Mouse (Mus musculus): ENCODE data around the gene Hhat. TPM values are rescaled to one million over a fixed set of nuclear protein-coding genes. Genes with fewer than 3 reads are reported as not detected.
A peak's percentile ranks its signal among the peaks of the same experiment; 100 is the strongest.

The Hhat gene
- polyA plus RNA-seq, 1 experiment from 2014 or later: 8.0 TPM

DNA sequence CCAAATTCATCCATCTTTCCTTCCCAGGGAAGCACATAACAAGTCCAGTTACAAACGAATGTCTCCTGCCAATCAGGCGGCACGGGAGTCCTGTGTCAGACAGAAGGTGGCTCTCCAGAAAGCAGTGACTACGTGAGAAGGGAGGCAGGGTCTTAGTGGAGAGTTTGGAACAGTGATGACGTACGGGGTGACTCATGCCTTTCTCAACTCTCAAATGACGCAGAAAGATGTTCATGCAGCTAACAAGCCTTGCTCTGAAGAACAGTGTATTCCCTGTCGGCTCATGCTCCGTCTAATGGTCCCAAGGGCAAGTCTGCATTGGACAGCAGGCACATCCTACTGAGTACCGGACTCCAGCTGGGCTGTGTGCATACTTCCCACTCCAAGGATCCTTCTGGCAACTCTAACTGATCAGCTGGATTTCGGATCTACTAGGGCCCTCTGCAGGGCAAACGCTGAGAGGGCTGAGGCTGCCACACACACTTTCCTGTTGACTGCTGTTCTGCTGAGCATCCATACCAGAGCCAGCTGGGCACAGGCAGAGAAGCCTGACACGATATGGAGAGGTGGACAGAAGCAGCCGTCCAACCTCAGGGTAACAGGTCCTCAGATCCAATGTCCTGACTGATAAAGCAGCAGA, 245.2 kb downstream of the Hhat start:
- Histone ChIP-seq H3K9ac (ENCODE audit: low read depth, low read length) (no peak overlapping the region), H3K4me2 (replicated peaks; ENCODE audit: low read depth, low read length) (no peak overlapping the region), H3K27me3 (ENCODE audit: control insufficient read depth, insufficient read depth, low read length) (no peaks in the 10 kb centered on the region), H3K9me3 (ENCODE audit: control insufficient read depth, low read length) (no peaks in the 10 kb centered on the region), H3K4me3 (ENCODE audit: low read depth, low read length) (no peak overlapping the region), H3K27ac (ENCODE audit: low read depth, low read length) (no peak overlapping the region), H3K36me3 (ENCODE audit: control insufficient read depth, insufficient read depth, low read length) (no peaks in the 10 kb centered on the region), H3K4me1 (replicated peaks; ENCODE audit: control insufficient read depth, insufficient read depth, low read length) (peaks cover 6% of the 10 kb centered on the region; the same call in 1 of the 2 replicates)
- no peak for DNase-seq (ENCODE audit: low spot score)
- WGBS: 71% methylated on average over 14 of the region's 14 CpGs
- ATAC-seq (ENCODE audit: low FRiP score): no peak

DNA sequence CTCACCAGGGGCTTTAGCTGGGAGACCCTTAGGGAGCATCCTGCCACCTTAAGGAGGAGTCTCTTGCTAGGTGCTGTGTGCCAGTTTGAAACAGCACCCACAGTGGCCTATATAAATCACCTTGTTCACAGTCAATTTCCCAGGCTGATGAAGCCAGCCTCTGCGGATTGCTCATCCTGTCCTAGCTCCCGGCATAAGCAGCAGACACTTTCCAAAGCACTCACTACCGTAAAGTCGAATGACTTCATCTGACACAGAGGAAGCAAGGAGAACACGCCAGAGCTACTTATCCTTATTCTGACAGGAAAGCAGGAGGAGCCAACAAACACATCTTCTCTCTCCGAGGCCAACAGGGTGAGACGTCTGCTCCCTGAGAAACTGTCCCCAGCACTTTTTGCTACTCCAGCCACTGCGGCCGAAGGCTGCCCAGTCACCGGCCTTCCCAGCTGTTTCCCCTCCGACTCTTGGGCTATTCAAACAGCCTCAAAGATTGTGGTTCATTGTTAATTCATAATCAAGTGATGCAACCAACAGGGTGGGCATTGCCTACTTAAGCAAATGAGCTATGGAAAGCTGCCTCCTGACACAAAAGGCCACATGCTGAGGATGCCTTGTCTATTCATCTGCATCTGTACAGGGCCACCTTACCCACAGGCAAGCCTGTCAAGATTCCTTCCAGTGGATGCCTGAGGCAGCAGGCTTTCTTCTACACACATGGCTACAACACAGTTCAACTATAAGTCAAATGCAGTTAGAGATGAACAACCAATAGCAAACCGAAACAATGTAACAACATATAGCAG, 248.4 kb downstream of the Hhat start:
- Histone ChIP-seq H3K27me3 (ENCODE audit: control insufficient read depth, insufficient read depth, low read length) (no peaks in the 10 kb centered on the region), H3K27ac (ENCODE audit: low read depth, low read length) (no peak overlapping the region), H3K9ac (ENCODE audit: low read depth, low read length) (0 out of 2 replicates have a peak overlapping the region, but pooled peaks have one; percentile 12), H3K4me3 (ENCODE audit: low read depth, low read length) (no peak overlapping the region), H3K36me3 (ENCODE audit: control insufficient read depth, insufficient read depth, low read length) (no peaks in the 10 kb centered on the region), H3K9me3 (ENCODE audit: control insufficient read depth, low read length) (no peaks in the 10 kb centered on the region), H3K4me2 (replicated peaks; ENCODE audit: low read depth, low read length) (no peak overlapping the region), H3K4me1 (replicated peaks; ENCODE audit: control insufficient read depth, insufficient read depth, low read length) (peaks cover 6% of the 10 kb centered on the region; the same call in 1 of the 2 replicates)
- 0 out of 2 replicates have a peak, but pooled peaks have one; percentile 13 for ATAC-seq (ENCODE audit: low FRiP score)
- WGBS: 42% methylated on average over 12 of the region's 12 CpGs
- DNase-seq (ENCODE audit: low spot score): no peak

DNA sequence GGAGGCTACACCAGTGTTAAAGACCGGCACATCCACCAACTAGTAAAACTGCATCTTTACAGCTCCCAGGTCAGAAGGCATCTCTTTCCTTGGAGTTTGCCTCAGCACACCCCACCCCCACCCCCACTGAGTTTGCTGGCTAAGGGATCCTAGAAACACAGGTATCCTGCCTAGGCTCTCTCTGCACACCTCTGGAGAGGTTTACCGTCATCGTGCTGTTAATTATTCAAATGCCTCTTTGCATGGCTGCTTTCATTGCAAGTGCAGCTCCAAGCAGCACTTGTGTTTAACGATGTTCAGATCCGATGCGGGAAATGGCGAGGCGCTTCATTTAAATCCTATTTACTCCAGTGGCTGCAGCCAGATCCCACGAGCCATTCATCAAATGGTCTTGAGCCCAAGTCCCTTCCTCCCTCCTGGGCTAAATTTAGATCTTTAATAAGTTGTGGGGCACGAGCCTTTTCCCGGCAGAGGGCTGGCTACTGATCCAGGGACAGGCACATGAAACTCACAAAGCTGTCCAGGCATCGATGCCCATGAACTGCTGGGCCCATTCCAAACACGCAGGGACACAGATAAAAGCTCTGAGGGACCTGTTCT, 250.1 kb downstream of the Hhat start:
- Histone ChIP-seq H3K27me3 (ENCODE audit: control insufficient read depth, insufficient read depth, low read length) (no peaks in the 10 kb centered on the region), H3K9ac (ENCODE audit: low read depth, low read length) (no peak overlapping the region), H3K27ac (ENCODE audit: low read depth, low read length) (no peak overlapping the region), H3K36me3 (ENCODE audit: control insufficient read depth, insufficient read depth, low read length) (no peaks in the 10 kb centered on the region), H3K4me1 (replicated peaks; ENCODE audit: control insufficient read depth, insufficient read depth, low read length) (peaks cover 6% of the 10 kb centered on the region; the same call in 1 of the 2 replicates), H3K4me2 (replicated peaks; ENCODE audit: low read depth, low read length) (no peak overlapping the region), H3K9me3 (ENCODE audit: control insufficient read depth, low read length) (no peaks in the 10 kb centered on the region), H3K4me3 (ENCODE audit: low read depth, low read length) (no peak overlapping the region)
- 57% methylated on average over 13 of the region's 13 CpGs for WGBS
- ATAC-seq (ENCODE audit: low FRiP score) (no peak), DNase-seq (ENCODE audit: low spot score) (no peak)

- Histone ChIP-seq H3K4me3 (ENCODE audit: low read depth, low read length) (no peak overlapping the region), H3K27me3 (ENCODE audit: control insufficient read depth, insufficient read depth, low read length) (no peaks in the 10 kb centered on the region), H3K9ac (ENCODE audit: low read depth, low read length) (no peak overlapping the region), H3K36me3 (ENCODE audit: control insufficient read depth, insufficient read depth, low read length) (no peaks in the 10 kb centered on the region), H3K4me2 (replicated peaks; ENCODE audit: low read depth, low read length) (no peak overlapping the region), H3K9me3 (ENCODE audit: control insufficient read depth, low read length) (no peaks in the 10 kb centered on the region), H3K4me1 (replicated peaks; ENCODE audit: control insufficient read depth, insufficient read depth, low read length) (peaks cover 6% of the 10 kb centered on the region; the same call in 1 of the 2 replicates), H3K27ac (ENCODE audit: low read depth, low read length) (no peak overlapping the region)
- no peak for DNase-seq (ENCODE audit: low spot score)
- no peak for ATAC-seq (ENCODE audit: low FRiP score)
- WGBS: 62% methylated on average over 1 of the region's 1 CpGs
Observed at GRCm38 (mm10) chr1:192519713-192520112, 251.3 kb downstream of the Hhat start.

DNA sequence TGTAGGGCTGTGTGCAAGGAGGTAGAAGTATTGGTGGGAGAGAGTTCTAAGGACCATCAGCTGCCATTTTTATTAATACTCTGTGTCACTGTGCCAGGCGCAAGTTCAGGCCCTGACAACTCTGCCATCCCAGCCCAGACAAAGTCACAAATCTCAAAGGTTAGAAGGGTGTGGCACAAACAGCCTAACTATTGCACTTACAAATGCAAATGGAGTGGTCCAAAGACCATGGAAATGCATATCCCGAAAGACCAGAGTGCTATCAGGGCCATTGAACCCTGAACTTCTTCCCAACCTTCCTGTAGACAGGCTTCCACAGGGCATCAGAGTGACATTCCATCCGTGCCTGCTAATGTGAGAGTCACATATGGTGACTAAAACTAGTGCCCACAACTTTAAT, 255.7 kb downstream of the Hhat start:
- no peak overlapping the region for H3K9ac ChIP-seq (ENCODE audit: low read depth, low read length)
- no peak overlapping the region for H3K4me2 ChIP-seq (replicated peaks; ENCODE audit: low read depth, low read length)
- WGBS: 88% methylated on average over 3 of the region's 3 CpGs
- H3K27me3 ChIP-seq (ENCODE audit: control insufficient read depth, insufficient read depth, low read length): no peaks in the 10 kb centered on the region
- H3K4me1 ChIP-seq (replicated peaks; ENCODE audit: control insufficient read depth, insufficient read depth, low read length): no peaks in the 10 kb centered on the region
- H3K27ac ChIP-seq (ENCODE audit: low read depth, low read length): no peak overlapping the region
- no peaks in the 10 kb centered on the region for H3K36me3 ChIP-seq (ENCODE audit: control insufficient read depth, insufficient read depth, low read length)
- no peak overlapping the region for H3K4me3 ChIP-seq (ENCODE audit: low read depth, low read length)
- H3K9me3 ChIP-seq (ENCODE audit: control insufficient read depth, low read length): no peaks in the 10 kb centered on the region
- ATAC-seq (ENCODE audit: low FRiP score) (no peak), DNase-seq (ENCODE audit: low spot score) (no peak)

- ATAC-seq (ENCODE audit: low FRiP score) (no peak), DNase-seq (ENCODE audit: low spot score) (no peak)
- WGBS: 92% methylated on average over 1 of the region's 1 CpGs
Observed at GRCm38 (mm10) chr1:192512821-192513220, 258.2 kb downstream of the Hhat start.

GRCm38 (mm10) chr1:192503651-192504050, 267.4 kb downstream of the Hhat start:
- Histone ChIP-seq H3K4me1 (replicated peaks; ENCODE audit: control insufficient read depth, insufficient read depth, low read length) (no peaks in the 10 kb centered on the region), H3K4me3 (ENCODE audit: low read depth, low read length) (no peak overlapping the region), H3K9me3 (ENCODE audit: control insufficient read depth, low read length) (no peaks in the 10 kb centered on the region), H3K9ac (ENCODE audit: low read depth, low read length) (no peak overlapping the region), H3K4me2 (replicated peaks; ENCODE audit: low read depth, low read length) (no peak overlapping the region), H3K27me3 (ENCODE audit: control insufficient read depth, insufficient read depth, low read length) (no peaks in the 10 kb centered on the region), H3K27ac (ENCODE audit: low read depth, low read length) (no peak overlapping the region), H3K36me3 (ENCODE audit: control insufficient read depth, insufficient read depth, low read length) (no peaks in the 10 kb centered on the region)
- no peak for ATAC-seq (ENCODE audit: low FRiP score)
- 81% methylated on average over 4 of the region's 4 CpGs for WGBS
- no peak for DNase-seq (ENCODE audit: low spot score)

More at GRCm38 (mm10) chr1:192512821-192513220, 258.2 kb downstream of the Hhat start:
- Histone ChIP-seq H3K4me1 (replicated peaks; ENCODE audit: control insufficient read depth, insufficient read depth, low read length) (no peaks in the 10 kb centered on the region), H3K4me2 (replicated peaks; ENCODE audit: low read depth, low read length) (no peak overlapping the region), H3K27ac (ENCODE audit: low read depth, low read length) (no peak overlapping the region), H3K36me3 (ENCODE audit: control insufficient read depth, insufficient read depth, low read length) (no peaks in the 10 kb centered on the region), H3K9ac (ENCODE audit: low read depth, low read length) (no peak overlapping the region), H3K27me3 (ENCODE audit: control insufficient read depth, insufficient read depth, low read length) (no peaks in the 10 kb centered on the region), H3K9me3 (ENCODE audit: control insufficient read depth, low read length) (no peaks in the 10 kb centered on the region), H3K4me3 (ENCODE audit: low read depth, low read length) (no peak overlapping the region)

GRCm38 (mm10) chr1:192502835-192503234, 268.2 kb downstream of the Hhat start:
- Histone ChIP-seq H3K4me2 (replicated peaks; ENCODE audit: low read depth, low read length) (no peak overlapping the region), H3K4me1 (replicated peaks; ENCODE audit: control insufficient read depth, insufficient read depth, low read length) (no peaks in the 10 kb centered on the region), H3K4me3 (ENCODE audit: low read depth, low read length) (no peak overlapping the region), H3K36me3 (ENCODE audit: control insufficient read depth, insufficient read depth, low read length) (no peaks in the 10 kb centered on the region), H3K9me3 (ENCODE audit: control insufficient read depth, low read length) (no peaks in the 10 kb centered on the region), H3K27me3 (ENCODE audit: control insufficient read depth, insufficient read depth, low read length) (no peaks in the 10 kb centered on the region), H3K9ac (ENCODE audit: low read depth, low read length) (no peak overlapping the region), H3K27ac (ENCODE audit: low read depth, low read length) (no peak overlapping the region)
- no peak for DNase-seq (ENCODE audit: low spot score)
- no peak for ATAC-seq (ENCODE audit: low FRiP score)

Data from hindbrain, embryonic 11.5 days (tissue).